Mouse (Mus musculus) heart, postnatal 0 days (tissue): ENCODE data around the gene Tlx3. TPM values are rescaled to one million over a fixed set of nuclear protein-coding genes. Genes with fewer than 3 reads are reported as not detected.

Experiments used
- ATAC-seq: fragments of 200-750 bp; cut with Nextera tagmentation; 2 replicates; pipeline ENCODE4 v1.8.0; 2017; ENCODE audit warnings: low read depth, moderate number of reproducible peaks, moderate library complexity; ENCODE audit not compliant: insufficient read depth
- DNase-seq: peaks from one replicate; pipeline ENCODE4 v3.0.0-alpha.2; 2016; ENCODE audit warnings: low spot score
- H3K27ac ChIP-seq: fragments of 300-500 bp; sonication (generic); 2 replicates; pipeline ENCODE4 v1.5.1; 2014; ENCODE audit warnings: low read depth, mild to moderate bottlenecking
- H3K27me3 ChIP-seq: fragments of 300-500 bp; sonication (generic); 2 replicates; pipeline ENCODE4 v1.6.1; 2014; ENCODE audit warnings: low read length, mixed read lengths; ENCODE audit not compliant: control insufficient read depth, insufficient read depth
- H3K36me3 ChIP-seq: fragments of 300-500 bp; sonication (generic); replicated peaks from 2 replicates; pipeline ENCODE4 v1.6.1; 2014; ENCODE audit warnings: low read length, mixed read lengths; ENCODE audit not compliant: control insufficient read depth, insufficient read depth
- H3K4me1 ChIP-seq: fragments of 300-500 bp; sonication (generic); 2 replicates; pipeline ENCODE4 v1.6.1; 2014; ENCODE audit warnings: antibody characterized with exemption; ENCODE audit not compliant: control insufficient read depth, insufficient read depth
- H3K4me2 ChIP-seq: fragments of 300-500 bp; sonication (generic); 2 replicates; pipeline ENCODE4 v1.6.1; 2014; ENCODE audit warnings: low read depth, mild to moderate bottlenecking, low read length, moderate library complexity
- H3K4me3 ChIP-seq: fragments of 300-500 bp; sonication (generic); 2 replicates; pipeline ENCODE4 v1.5.1; 2014; ENCODE audit warnings: low read depth, low read length
- H3K9ac ChIP-seq: fragments of 300-500 bp; sonication (generic); replicated peaks from 2 replicates; pipeline ENCODE4 v1.6.1; 2014; ENCODE audit warnings: low read depth, low read length, mixed read lengths
- H3K9me3 ChIP-seq: fragments of 300-500 bp; sonication (generic); replicated peaks from 2 replicates; pipeline ENCODE4 v1.6.1; 2016; ENCODE audit warnings: low read length; ENCODE audit not compliant: control insufficient read depth
- CTCF ChIP-seq: IDR thresholded peaks from 2 replicates; pipeline ENCODE4 v1.5.1; 2016; ENCODE audit warnings: antibody characterized with exemption, control low read depth, low read depth
- EP300 ChIP-seq: IDR thresholded peaks from 2 replicates; pipeline ENCODE4 v1.6.1; 2016; ENCODE audit warnings: antibody characterized with exemption, low read depth
- WGBS: fragments of 180-500 bp; shearing (Covaris S2); extraction: QIAGEN DNeasy Blood & Tissue Kit; methylation state at CpG from one replicate; pipeline ENCODE4 v1.1.7; 2014; 5-methylcytosine and 5-hydroxymethylcytosine counted together
- polyA plus RNA-seq: library from polyadenylated mRNA; unstranded; fragments of >200 nt; fragmentation: Nextera tagmentation; extraction: Ambion mirVana; gene quantifications from 2 replicates; pipeline ENCODE4 v1.2.1, GENCODE M21; 2015
- total RNA-seq: library from RNA; depleted of rRNA; stranded (reverse); fragments of >200 nt; gene quantifications from 2 replicates; pipeline ENCODE4 v1.2.3, GENCODE M21; 2014; ENCODE audit warnings: low replicate concordance

Gene Tlx3
- total and polyA plus RNA-seq, 2 experiments from 2014 or later, result not detected

DNA sequence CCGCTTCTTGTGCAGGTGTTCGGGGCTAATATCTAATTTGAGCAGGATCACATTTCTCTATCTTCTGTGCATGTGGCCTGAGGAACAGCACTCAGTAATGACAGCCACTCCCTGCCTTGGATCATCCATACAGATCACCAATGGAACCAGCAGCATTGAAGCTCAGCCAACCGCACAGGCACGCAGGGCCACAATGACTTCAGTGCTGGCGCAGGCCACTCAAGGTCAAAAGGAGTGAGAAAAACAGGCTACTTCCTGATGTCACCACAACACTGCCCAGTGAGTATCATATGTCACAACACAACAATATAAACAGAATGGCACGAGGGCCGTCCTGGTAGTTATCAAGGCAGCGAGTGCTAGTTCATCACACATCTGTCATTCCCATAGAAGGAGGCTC, 23.1 kb upstream of the Tlx3 start:
- Histone ChIP-seq H3K9me3 (no peaks in the 10 kb centered on the region), H3K27me3 (no peaks in the 10 kb centered on the region), H3K27ac (no peak overlapping the region), H3K9ac (no peak overlapping the region), H3K4me1 (0 out of 2 replicates have a peak, but pooled peaks cover 5% of the 10 kb centered on the region), H3K4me2 (no peak overlapping the region), H3K4me3 (no peak overlapping the region), H3K36me3 (no peaks in the 10 kb centered on the region)
- ATAC-seq (no peak), DNase-seq (no peak)
- TF ChIP-seq EP300 (no peak), CTCF (no peak)
- WGBS, result 74% methylated on average over 8 of the region's 8 CpGs

GRCm38 (mm10) chr11:33221566-33222365, 18.4 kb upstream of the Tlx3 start:
- H3K36me3 ChIP-seq, result no peaks in the 10 kb centered on the region
- DNase-seq (peak; percentile 41), ATAC-seq (peak; percentile 18; the same call in 1 of the 2 replicates)
- TF ChIP-seq CTCF (no peak), EP300 (no peak)
- no peaks in the 10 kb centered on the region for H3K27me3 ChIP-seq
- no peaks in the 10 kb centered on the region for H3K9me3 ChIP-seq
- 57% methylated on average over 11 of the region's 11 CpGs for WGBS
- H3K4me1 ChIP-seq, result 0 out of 2 replicates have a peak, but pooled peaks cover 6% of the 10 kb centered on the region
- no peak overlapping the region for H3K4me2 ChIP-seq
- H3K27ac ChIP-seq, result no peak overlapping the region
- no peak overlapping the region for H3K4me3 ChIP-seq
- H3K9ac ChIP-seq, result no peak overlapping the region

- ATAC-seq (no peak), DNase-seq (no peak)
- H3K9me3 ChIP-seq, result no peaks in the 10 kb centered on the region
- no peak overlapping the region for H3K4me3 ChIP-seq
- no peak overlapping the region for H3K27ac ChIP-seq
- WGBS, result 57% methylated on average over 7 of the region's 7 CpGs
- no peak for TF ChIP-seq EP300
- no peak for TF ChIP-seq CTCF
- H3K36me3 ChIP-seq, result no peaks in the 10 kb centered on the region
- no peak overlapping the region for H3K9ac ChIP-seq
- 0 out of 2 replicates have a peak, but pooled peaks cover 6% of the 10 kb centered on the region for H3K4me1 ChIP-seq
- H3K4me2 ChIP-seq, result no peak overlapping the region
- no peaks in the 10 kb centered on the region for H3K27me3 ChIP-seq
Observed at GRCm38 (mm10) chr11:33220763-33221162, 17.4 kb upstream of the Tlx3 start.

DNA sequence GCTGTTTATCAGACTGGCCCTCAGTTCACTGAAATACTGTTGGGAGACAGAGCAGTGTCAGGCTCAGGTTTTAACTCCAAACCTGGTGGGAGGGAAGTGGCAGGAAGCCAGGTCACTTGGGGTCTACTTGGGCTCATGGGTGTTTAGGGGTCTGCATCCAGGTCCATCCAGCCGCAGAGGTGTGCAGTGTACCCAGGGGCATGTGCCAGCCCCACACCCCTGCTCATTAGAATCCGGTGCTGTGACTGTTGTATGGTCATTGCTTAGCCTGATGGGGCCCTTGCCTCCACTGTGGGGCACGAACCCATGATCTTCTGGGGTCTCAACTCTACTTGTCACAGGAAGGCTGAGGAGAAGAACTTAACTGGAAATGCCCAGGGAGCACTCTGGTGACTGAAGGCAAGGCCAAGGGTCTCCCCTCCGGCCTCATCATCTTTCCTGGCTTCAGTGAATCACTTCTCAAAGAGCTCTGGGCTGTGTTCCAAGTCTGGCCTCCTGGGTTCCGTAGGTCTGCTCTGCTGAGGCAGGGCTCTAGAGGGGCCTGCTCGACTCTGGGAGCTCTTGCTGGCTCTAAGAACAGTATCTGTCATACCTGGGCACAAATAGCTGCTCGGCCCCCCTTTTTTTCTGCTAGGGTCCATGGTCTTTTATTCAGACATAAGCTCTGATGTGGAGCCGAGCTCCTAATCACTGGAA, 14.1 kb upstream of the Tlx3 start:
- Histone ChIP-seq H3K36me3 (no peaks in the 10 kb centered on the region), H3K4me2 (no peak overlapping the region), H3K9me3 (no peaks in the 10 kb centered on the region), H3K9ac (no peak overlapping the region), H3K27me3 (no peaks in the 10 kb centered on the region), H3K27ac (no peak overlapping the region), H3K4me3 (no peak overlapping the region), H3K4me1 (0 out of 2 replicates have a peak, but pooled peaks cover 6% of the 10 kb centered on the region)
- DNase-seq (peak; percentile 67), ATAC-seq (peak; percentile 47)
- WGBS, result 37% methylated on average over 8 of the region's 8 CpGs
- TF ChIP-seq CTCF, result no peak
- TF ChIP-seq EP300, result no peak

DNA sequence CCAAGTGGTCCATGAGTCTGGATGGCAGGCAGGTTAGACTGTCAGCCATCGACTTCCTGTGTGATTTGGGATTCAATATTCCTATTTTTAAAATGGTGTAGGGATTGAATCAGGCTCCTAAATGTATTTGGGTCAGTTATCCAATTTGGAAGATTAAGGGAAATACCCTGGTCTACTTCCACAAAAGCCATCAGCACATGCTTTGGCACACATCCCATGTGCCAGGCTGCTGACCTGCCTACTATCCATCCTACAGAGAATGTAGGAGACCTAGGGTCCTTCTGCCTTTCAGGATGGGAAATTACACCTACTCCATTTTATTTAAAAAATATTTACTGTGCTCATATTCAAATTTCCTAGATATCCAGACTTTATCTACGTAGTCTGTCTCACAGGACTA, 4.0 kb upstream of the Tlx3 start:
- H3K27me3 ChIP-seq, result peaks cover 59% of the 10 kb centered on the region
- TF ChIP-seq EP300 (no peak), CTCF (no peak)
- 73% methylated on average over 2 of the region's 2 CpGs for whole genome bisulfite sequencing

More for the DNA sequence above, 4.0 kb upstream of the Tlx3 start:
- DNase-seq (no peak), ATAC-seq (no peak)
- Histone ChIP-seq H3K4me1 (0 out of 2 replicates have a peak, but pooled peaks cover 6% of the 10 kb centered on the region), H3K9ac (no peak overlapping the region), H3K9me3 (no peaks in the 10 kb centered on the region), H3K27ac (no peak overlapping the region), H3K4me2 (no peak overlapping the region), H3K36me3 (no peaks in the 10 kb centered on the region), H3K4me3 (no peak overlapping the region)
